Mouse (Mus musculus) forebrain, postnatal 0 days (tissue): ENCODE results near the gene Lipt2. TPM values are rescaled to one million over a fixed set of nuclear protein-coding genes. Genes with fewer than 3 reads are reported as not detected.

Experiments
- ATAC-seq: fragments of 200-750 bp; cut with Nextera tagmentation; 2 replicates; pipeline ENCODE4 v1.8.0; 2017; ENCODE audit warnings: mild to moderate bottlenecking, moderate library complexity
- DNase-seq: peaks from one replicate; pipeline ENCODE4 v3.0.0-alpha.2; 2015
- H3K27ac ChIP-seq: fragments of 300-500 bp; sonication (generic); 2 replicates; pipeline ENCODE4 v1.5.1; 2014; ENCODE audit warnings: low read depth, mild to moderate bottlenecking, antibody characterized with exemption, low read length, moderate library complexity, mixed read lengths
- H3K27me3 ChIP-seq: fragments of 300-500 bp; sonication (generic); 2 replicates; pipeline ENCODE4 v1.6.1; 2014; ENCODE audit warnings: mild to moderate bottlenecking, low read length, mixed read lengths; ENCODE audit not compliant: insufficient read depth
- H3K36me3 ChIP-seq: fragments of 300-500 bp; sonication (generic); 2 replicates; pipeline ENCODE4 v1.6.1; 2014; ENCODE audit warnings: mild to moderate bottlenecking, moderate library complexity; ENCODE audit not compliant: insufficient read depth
- H3K4me1 ChIP-seq: fragments of 300-500 bp; sonication (generic); 2 replicates; pipeline ENCODE4 v1.6.1; 2014; ENCODE audit warnings: antibody characterized with exemption; ENCODE audit not compliant: insufficient read depth
- H3K4me2 ChIP-seq: fragments of 300-500 bp; sonication (generic); 2 replicates; pipeline ENCODE4 v1.6.1; 2014; ENCODE audit warnings: low read depth, mild to moderate bottlenecking, moderate library complexity
- H3K4me3 ChIP-seq: fragments of 300-500 bp; sonication (generic); 2 replicates; pipeline ENCODE4 v1.5.1; 2014; ENCODE audit warnings: low read depth, low read length, mixed read lengths
- H3K9ac ChIP-seq: fragments of 300-500 bp; sonication (generic); 2 replicates; pipeline ENCODE4 v1.6.1; 2014; ENCODE audit warnings: mild to moderate bottlenecking
- H3K9me3 ChIP-seq: fragments of 300-500 bp; sonication (generic); 2 replicates; pipeline ENCODE4 v1.6.1; 2016; ENCODE audit warnings: low read length
- CTCF ChIP-seq: sonication (generic); IDR thresholded peaks from 2 replicates; pipeline ENCODE4 v1.5.1; 2016; ENCODE audit warnings: antibody characterized with exemption, control low read depth, low read depth
- WGBS: fragments of 180-500 bp; shearing (Covaris S2); extraction: QIAGEN DNeasy Blood & Tissue Kit; methylation state at CpG from one replicate; pipeline ENCODE4 v1.1.7; 2014; 5-methylcytosine and 5-hydroxymethylcytosine counted together
- polyA plus RNA-seq: library from polyadenylated mRNA; unstranded; fragments of >200 nt; fragmentation: Nextera tagmentation; extraction: Ambion mirVana; gene quantifications from 2 replicates; pipeline ENCODE4 v1.2.1, GENCODE M21; 2015
- total RNA-seq: library from RNA; depleted of rRNA; stranded (reverse); fragments of >200 nt; gene quantifications from 2 replicates; pipeline ENCODE4 v1.2.3, GENCODE M21; 2014

Lipt2 gene
- total and polyA plus RNA-seq, 2 experiments from 2014 or later: 15.9 to 20.3 TPM

DNA sequence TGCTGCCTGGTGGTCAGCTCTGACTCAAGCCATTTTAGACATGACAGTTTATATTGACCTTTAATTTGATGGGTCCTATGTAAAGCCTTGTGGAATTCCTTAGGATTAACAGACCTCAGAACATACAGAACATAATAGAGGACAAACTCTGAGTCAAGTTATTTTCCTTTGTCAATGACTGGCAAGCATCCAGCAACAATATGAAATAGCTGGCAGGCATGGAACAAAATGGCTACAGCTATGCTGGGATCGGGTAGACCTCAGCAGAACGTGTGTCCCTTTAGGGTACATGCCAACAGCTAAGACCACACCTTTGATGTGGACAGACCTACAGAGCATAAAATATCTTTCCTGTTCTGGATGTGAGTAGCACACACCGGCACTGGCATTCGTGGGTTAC, 4.4 kb downstream of the Lipt2 start:
- no peak overlapping the region for H3K4me2 ChIP-seq
- no peaks in the 10 kb centered on the region; the same call in 1 of the 2 replicates for H3K4me1 ChIP-seq
- WGBS: 76% methylated on average over 4 of the region's 4 CpGs
- TF ChIP-seq CTCF: no peak
- H3K36me3 ChIP-seq: no peaks in the 10 kb centered on the region
- ATAC-seq: no peak
- no peak overlapping the region for H3K9ac ChIP-seq
- H3K27ac ChIP-seq: no peak overlapping the region
- no peaks in the 10 kb centered on the region for H3K27me3 ChIP-seq
- no peak overlapping the region for H3K4me3 ChIP-seq
- no peaks in the 10 kb centered on the region for H3K9me3 ChIP-seq
- DNase-seq: no peak

GRCm38 (mm10) chr7:100168654-100169053, 9.6 kb downstream of the Lipt2 start:
- Histone ChIP-seq H3K27ac (no peak overlapping the region), H3K4me1 (no peaks in the 10 kb centered on the region), H3K4me3 (no peak overlapping the region), H3K9ac (no peak overlapping the region), H3K36me3 (no peaks in the 10 kb centered on the region), H3K4me2 (no peak overlapping the region), H3K27me3 (no peaks in the 10 kb centered on the region), H3K9me3 (no peaks in the 10 kb centered on the region)
- 73% methylated on average over 11 of the region's 11 CpGs for WGBS
- TF ChIP-seq CTCF: no peak
- DNase-seq (no peak), ATAC-seq (no peak)

GRCm38 (mm10) chr7:100170756-100171155, 11.7 kb downstream of the Lipt2 start:
- Histone ChIP-seq H3K9ac (no peak overlapping the region), H3K4me2 (no peak overlapping the region), H3K9me3 (no peaks in the 10 kb centered on the region), H3K27ac (no peak overlapping the region), H3K4me1 (no peaks in the 10 kb centered on the region), H3K4me3 (no peak overlapping the region), H3K36me3 (no peaks in the 10 kb centered on the region), H3K27me3 (no peaks in the 10 kb centered on the region)
- ATAC-seq (no peak), DNase-seq (no peak)
- TF ChIP-seq CTCF: no peak
- 61% methylated on average over 4 of the region's 4 CpGs for WGBS

GRCm38 (mm10) chr7:100176269-100176668, 17.2 kb downstream of the Lipt2 start, which contains the start of gene Kcne3:
Gene Kcne3, plus strand, starts transcription at chr7:100176502.
- no peak within 1 kb of the TSS for H3K27ac ChIP-seq
- no peak for ATAC-seq
- H3K27me3 ChIP-seq: peaks cover 18% of the 10 kb centered on the region
- no peak within 1 kb of the TSS for H3K4me2 ChIP-seq
- no peak within 1 kb of the TSS for H3K4me3 ChIP-seq
- 90% methylated on average over 3 of the region's 3 CpGs for WGBS
- 0 out of 2 replicates have a peak, but pooled peaks cover 5% of the 10 kb centered on the region for H3K4me1 ChIP-seq
- H3K9ac ChIP-seq: no peak within 1 kb of the TSS
- H3K9me3 ChIP-seq: no peaks in the 10 kb centered on the region
- no peak for DNase-seq
- H3K36me3 ChIP-seq: no peaks in the 10 kb centered on the region
- no peak for TF ChIP-seq CTCF

- H3K36me3 ChIP-seq: no peaks in the 10 kb centered on the region
- H3K9ac ChIP-seq: peak overlapping the region; percentile 28; the same call in 1 of the 2 replicates
- DNase-seq: peak; percentile 29
- H3K27ac ChIP-seq: no peak overlapping the region
- no peak for TF ChIP-seq CTCF
- peak; percentile 66 for ATAC-seq
- peak overlapping the region; percentile 36 for H3K4me3 ChIP-seq
- 0 out of 2 replicates have a peak, but pooled peaks cover 5% of the 10 kb centered on the region for H3K4me1 ChIP-seq
- H3K4me2 ChIP-seq: peak overlapping the region; percentile 51
- no peaks in the 10 kb centered on the region for H3K9me3 ChIP-seq
- H3K27me3 ChIP-seq: peaks cover 18% of the 10 kb centered on the region
- 9% methylated on average over 30 of the region's 30 CpGs for WGBS
Observed at GRCm38 (mm10) chr7:100178016-100178890, 19.2 kb downstream of the Lipt2 start.

DNA sequence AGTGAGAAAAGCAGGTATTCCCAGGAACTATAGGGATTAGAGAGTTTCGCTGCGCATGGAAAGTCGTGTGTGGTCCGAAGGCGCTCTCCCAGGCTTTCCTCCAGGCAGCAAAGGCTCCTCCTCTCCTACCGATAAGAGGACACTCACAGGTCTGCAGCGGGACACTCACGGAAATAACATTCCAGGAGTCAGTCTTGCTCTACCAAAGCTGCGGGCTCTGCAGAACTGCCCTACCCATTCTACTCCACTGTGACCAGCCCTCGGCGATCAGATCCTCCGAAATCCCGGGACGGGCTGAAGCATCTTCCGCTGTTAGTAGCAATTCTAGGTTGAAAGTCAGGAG, 19.8 kb downstream of the Lipt2 start:
- H3K9ac ChIP-seq: peak overlapping the region; percentile 28; the same call in 1 of the 2 replicates
- no peaks in the 10 kb centered on the region for H3K9me3 ChIP-seq
- no peak for DNase-seq
- no peak for TF ChIP-seq CTCF
- peak overlapping the region; percentile 51 for H3K4me2 ChIP-seq
- peak overlapping the region; percentile 36 for H3K4me3 ChIP-seq
- H3K27me3 ChIP-seq: peaks cover 18% of the 10 kb centered on the region
- WGBS: 4% methylated on average over 15 of the region's 15 CpGs
- 0 out of 2 replicates have a peak, but pooled peaks cover 5% of the 10 kb centered on the region for H3K4me1 ChIP-seq
- no peak for ATAC-seq
- H3K36me3 ChIP-seq: no peaks in the 10 kb centered on the region
- H3K27ac ChIP-seq: no peak overlapping the region

DNA sequence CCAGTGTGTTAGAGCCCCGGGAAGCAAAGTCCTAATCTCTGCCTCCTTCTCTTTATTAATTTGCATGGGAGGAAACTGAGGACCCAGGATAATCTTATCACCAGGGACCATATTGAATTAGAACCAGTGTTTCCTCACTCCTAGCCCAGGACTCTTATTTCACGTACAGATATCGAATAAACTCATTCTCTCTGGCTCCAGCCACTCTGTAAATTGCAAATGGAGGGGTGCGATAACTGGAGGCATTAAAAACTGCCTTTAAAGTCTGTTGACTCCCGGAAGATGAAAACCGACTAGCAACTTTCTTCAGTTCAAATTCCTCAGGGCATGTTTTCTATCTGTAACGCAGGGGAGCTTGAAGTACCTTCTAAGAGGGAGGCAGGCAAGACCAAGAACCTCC, 20.3 kb downstream of the Lipt2 start:
- H3K27me3 ChIP-seq: peaks cover 18% of the 10 kb centered on the region
- no peak overlapping the region for H3K4me3 ChIP-seq
- 65% methylated on average over 7 of the region's 7 CpGs for WGBS
- no peak for DNase-seq
- TF ChIP-seq CTCF: no peak
- H3K4me1 ChIP-seq: 0 out of 2 replicates have a peak, but pooled peaks cover 5% of the 10 kb centered on the region
- no peaks in the 10 kb centered on the region for H3K36me3 ChIP-seq
- no peak overlapping the region for H3K9ac ChIP-seq
- H3K9me3 ChIP-seq: no peaks in the 10 kb centered on the region
- no peak for ATAC-seq
- H3K27ac ChIP-seq: no peak overlapping the region
- no peak overlapping the region; the same call in 1 of the 2 replicates for H3K4me2 ChIP-seq
